Mouse (Mus musculus) ES-Bruce4 (cell line): ENCODE measurements around the gene Cpsf6.

Source experiments
- CTCF ChIP-seq: IDR thresholded peaks from one replicate; pipeline ENCODE4 v1.8.1; 2011; ENCODE audit warnings: low read depth, low read length
- POLR2A ChIP-seq: IDR thresholded peaks from one replicate; pipeline ENCODE4 v1.8.1; 2011; ENCODE audit warnings: low read length; ENCODE audit not compliant: insufficient read depth

DNA sequence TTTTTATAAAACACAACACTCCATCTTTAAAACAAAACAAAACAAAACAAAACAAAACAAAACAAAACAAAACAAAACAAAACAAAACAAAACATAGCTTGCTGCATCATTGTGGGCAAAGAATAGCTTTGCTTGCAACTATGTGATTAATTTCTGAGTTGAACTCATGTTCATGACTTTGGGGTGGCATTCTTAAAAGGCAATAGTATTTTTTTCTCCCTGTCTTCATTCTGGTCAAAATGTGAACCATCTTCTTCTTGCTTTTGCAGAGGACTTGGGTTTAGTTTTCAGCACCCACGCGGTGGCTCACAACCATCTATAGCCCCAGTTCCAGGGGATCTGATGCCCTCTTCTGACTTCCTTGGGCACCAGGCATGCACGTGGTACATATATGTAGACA, 20.0 kb upstream of the Cpsf6 start:
- TF ChIP-seq POLR2A: no peak
- no peak for TF ChIP-seq CTCF
